Mouse (Mus musculus) A20 (cell line): ENCODE data around the gene Mtif3.
A peak's percentile ranks its signal among the peaks of the same experiment; 100 is the strongest.

Source experiments
- DNase-seq: peaks from one replicate; pipeline ENCODE4 v3.0.0-alpha.2; 2011; ENCODE audit warnings: low read depth, low spot score

Gene Mtif3

DNA sequence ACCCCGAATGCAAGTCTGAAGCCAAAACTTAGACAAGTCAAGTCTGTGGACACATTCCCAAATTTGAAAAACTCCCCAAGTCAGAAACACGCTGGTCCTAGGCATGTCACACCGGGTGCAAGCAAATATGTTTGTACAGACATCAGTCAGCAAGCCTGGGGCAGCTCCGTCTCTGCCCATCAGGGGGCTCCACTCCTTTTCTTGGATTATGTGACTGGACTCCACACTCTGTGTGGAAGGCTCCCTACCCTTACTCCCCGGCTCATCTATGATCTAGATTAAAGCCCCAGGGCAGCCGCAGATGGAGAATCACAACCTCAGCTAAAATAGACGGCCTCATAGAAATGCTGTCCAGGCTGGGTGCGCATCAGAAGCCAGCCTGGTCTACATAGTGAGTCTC lies 47.3 kb downstream of the Mtif3 start:
- DNase-seq, result peak; percentile 31

DNA sequence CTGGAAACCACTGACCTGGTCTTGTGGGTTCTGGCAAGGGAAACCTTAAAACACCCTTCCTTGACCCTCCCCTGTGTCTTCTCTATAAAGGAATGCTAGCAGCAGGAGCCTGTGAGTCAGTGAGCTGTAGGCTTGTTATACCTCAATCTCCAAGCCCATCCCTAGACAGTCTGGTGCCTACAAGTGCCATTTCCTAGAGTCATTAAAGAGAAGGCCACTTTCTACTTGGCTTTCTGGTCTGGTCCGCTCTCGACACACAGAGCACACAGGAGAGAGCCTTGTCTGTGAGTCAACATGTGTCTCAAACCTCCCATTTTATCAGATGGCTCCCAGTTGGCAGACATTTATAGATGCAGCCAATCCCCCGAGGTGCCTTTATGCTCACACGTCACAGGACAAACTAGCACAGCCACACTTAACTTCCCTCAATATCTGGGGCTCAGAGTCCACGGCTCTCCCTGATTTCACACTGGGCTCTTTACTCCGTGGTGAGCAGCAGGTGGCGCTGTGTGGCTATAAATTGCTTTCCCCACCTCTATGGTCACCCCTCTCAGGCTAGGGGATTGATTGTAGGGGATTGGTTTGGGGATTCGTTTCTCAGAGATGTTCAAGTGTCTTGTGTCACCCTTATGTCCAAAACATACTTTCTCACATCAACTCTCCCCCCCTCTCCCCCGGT lies 49.4 kb downstream of the Mtif3 start:
- peak; percentile 72 for DNase-seq

DNA sequence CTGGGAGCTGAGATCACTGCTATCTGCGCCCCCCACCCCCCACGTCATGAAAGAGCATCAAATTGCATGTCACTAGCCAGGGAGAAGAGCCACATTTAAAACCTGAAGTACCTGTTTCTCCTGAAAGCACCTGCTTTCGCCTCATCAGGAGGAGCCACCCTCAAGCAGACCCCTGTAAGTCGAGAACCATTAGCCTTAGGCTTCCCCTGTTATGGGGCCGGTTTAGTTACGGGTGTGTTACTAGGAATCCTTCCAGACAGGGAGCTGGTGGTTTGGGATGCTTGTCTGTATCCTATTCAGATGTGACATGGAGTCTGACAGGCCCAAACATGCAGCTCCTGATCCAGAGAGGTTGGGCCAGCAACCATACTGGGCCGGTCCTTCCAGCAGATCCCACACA lies 50.2 kb downstream of the Mtif3 start:
- no peak for DNase-seq

DNA sequence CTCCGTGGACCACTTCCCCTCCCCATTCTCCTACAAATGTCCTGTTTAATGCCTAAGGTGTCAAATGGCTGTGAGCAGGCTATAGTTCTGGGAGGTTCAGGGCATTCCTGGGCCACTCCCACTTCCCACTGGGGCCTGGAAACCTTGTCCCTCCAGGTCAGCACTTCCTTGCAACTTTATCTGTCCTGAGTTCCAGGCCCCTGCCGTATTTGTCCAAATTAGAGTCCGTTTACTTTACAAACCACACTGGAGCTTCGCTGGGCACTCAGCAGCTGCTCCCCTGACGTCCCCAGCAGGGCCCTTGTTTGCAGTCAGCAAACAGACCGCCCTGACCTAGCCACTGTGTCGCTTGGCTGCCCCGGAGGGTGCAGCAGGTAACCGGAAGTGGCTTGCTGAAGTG lies 51.4 kb downstream of the Mtif3 start:
- peak; percentile 61 for DNase-seq

DNA sequence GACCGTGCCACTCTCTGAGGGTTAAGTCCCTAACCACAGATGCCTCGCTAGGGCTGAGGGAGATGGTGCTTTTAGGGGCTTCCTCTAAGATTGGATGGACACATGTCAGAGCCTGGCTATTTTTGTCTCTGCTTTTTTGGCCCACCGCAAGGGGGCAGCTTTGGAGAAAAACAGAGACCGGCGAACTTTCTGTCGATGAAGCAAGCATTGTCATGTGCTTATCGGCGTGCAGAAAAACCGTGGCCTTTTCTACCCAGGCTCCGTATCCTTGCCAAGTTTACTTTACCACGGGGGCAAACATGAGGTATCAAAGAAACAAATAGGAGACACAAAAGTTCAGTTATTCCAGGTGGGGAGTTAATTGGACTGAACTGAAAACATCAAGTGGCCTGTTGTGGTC lies 55.0 kb downstream of the Mtif3 start:
- DNase-seq, result no peak

DNA sequence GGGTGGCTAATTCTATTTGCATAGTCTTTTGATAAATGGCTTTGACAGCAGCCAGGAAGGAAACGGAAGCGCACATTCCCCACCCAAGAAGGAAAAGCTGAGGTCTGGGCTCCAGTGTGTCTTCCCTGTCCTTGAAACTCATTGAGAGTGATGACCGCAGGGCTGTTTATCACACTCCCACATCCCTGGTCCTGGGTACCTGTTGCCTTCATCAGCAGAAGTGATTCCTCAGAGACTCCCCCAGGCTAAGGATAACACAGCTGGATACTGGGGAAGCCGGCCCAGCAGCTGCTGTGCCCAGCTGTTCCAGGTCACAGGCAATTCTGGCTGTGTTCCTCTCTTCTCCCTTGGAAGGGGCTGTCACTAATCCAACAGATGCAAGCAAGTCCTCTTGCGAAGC lies 56.1 kb downstream of the Mtif3 start:
- DNase-seq, result no peak

DNA sequence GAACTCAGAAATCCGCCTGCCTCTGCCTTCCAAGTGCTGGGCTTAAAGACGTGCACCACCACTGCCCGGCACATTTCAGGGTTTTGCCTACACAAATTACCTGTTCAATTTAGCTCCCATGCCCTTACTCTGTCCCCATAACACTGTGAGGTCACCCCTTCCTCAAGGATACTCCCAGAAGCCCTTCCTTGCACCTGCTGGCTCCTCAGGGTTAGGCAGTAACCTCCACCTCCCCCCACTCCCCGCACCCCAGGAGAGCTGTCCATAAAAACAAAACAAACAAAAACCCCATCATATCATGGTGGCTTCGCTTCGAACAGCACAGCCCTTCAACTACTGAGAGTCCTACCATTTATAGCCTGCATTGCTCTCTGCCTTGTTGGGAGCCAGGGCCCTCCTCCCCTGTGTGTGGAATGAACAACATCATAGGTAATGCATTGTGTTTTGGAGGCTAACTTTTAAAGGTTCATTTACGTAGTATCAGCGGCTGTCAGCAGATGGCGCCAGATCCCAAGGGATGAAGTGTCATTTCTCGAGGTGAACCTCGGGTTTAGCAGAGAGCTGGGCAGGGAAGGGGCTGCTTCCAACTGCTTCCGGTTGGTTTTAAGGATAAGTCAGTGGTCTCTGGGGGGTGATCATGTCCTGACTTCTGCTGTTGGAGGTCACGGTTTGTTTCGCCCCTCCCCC lies 58.0 kb downstream of the Mtif3 start:
- DNase-seq, result peak; percentile 77

DNA sequence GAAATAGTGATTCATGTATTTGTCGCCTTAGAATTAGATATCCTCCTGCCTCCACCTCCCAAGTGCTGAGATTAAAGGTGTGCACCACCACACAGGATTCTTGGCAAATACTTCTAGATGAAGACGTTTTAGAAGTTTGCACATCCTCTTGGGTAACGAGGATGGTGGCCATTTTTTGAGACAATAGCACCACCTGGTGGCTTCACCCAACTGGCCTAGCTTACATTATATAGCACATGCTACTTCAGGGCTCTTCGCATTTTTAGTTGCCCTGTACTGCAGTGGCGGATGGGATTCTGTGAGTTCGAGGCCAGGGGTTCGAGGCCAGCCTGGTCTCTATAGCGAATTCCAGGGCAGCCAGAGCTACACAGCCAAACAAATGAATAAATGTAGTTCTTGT lies 59.2 kb downstream of the Mtif3 start:
- peak; percentile 83 for DNase-seq
